Mouse (Mus musculus): ENCODE measurements around the gene Mcpt1. TPM values are rescaled to one million over a fixed set of nuclear protein-coding genes. Genes with fewer than 3 reads are reported as not detected.
"Not testable (repeated sequence)": the region's sequence is repeated elsewhere in the genome, so short reads cannot be mapped to it uniquely, and the experiment has no call there.

Gene Mcpt1
- total RNA-seq (2022): not detected

DNA sequence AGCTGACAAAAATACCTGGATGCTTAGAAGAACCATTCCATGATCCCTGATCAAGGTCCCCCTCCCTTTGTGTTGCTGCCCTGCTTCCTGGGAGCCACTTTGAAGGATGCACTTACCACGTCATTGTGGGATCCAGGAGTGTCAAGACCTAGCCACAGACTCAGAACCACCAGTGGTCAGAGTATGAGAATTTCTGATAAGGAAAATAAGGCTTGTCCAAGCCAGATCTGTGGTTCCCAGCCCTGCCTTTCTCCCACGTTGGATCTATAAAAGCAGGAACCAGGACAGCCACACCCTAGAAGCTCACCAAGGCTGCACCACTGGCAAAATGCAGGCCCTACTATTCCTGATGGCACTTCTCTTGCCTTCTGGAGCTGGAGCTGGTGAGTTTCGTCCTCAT lies at the start of gene Mcpt1:
Mcpt1 (plus strand) TSS at position 301 of the 400 bp plus-strand sequence.
- not testable (repeated sequence) for DNase-seq (ENCODE audit: low spot score in 2 of 2)

GRCm38 (mm10) chr14:55987464-55987863 lies 30.3 kb upstream of the Mcpt1 start:
- DNase-seq (ENCODE audit: low spot score in 2 of 2): not testable (repeated sequence)

DNA sequence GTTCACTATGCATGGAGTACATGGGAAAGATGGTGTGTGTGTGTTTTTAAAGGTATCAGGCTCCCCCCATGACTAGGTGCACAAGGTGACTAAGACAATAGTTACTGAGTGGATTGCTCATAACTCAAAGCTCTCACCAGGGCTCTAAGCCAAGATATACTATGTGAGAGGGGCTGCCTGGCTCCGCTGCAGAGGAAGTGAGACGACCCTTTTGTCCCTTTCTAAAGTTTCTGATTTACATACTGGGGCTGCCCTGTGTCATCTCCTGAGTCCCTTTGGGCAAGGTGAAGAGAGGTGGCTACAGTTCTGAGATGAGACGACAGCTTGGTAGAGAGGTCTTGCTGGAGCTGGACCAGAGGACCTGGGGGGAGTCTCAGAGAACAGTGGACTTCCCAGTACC lies 4.6 kb upstream of the Mcpt1 start:
- no peak for DNase-seq (ENCODE audit: low spot score in 2 of 2)

GRCm38 (mm10) chr14:56013924-56014323 lies 3.8 kb upstream of the Mcpt1 start:
- no peak for DNase-seq (ENCODE audit: low spot score in 2 of 2)

GRCm38 (mm10) chr14:56019446-56019845 lies 1.7 kb downstream of the Mcpt1 start:
- DNase-seq (ENCODE audit: low spot score in 2 of 2): no peak

DNA sequence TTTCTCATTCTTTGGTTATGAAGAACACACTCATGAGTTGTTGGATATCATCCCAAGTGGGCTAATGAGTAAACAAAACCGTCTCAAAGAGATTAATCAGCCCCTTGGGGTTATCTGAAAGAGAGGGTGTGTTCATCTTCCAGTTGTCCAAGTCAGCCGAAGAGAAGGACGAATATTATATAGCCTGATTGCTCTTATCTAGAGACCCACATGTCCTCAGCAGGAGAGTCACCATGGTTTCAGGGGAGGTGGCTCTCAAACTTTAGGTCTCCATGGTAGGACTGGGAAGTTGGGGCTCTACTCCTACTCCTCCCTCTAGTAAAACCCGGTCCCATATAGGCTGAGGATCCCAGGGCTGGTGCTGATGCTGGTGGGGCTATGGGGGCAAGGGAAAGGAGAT lies 3.5 kb downstream of the Mcpt1 start:
- DNase-seq (ENCODE audit: low spot score in 2 of 2): not testable (repeated sequence)

GRCm38 (mm10) chr14:56030395-56030794 lies 12.6 kb downstream of the Mcpt1 start, which contains the start of gene Mcpt9:
Gene Mcpt9, minus strand, starts transcription at chr14:56030495.
- DNase-seq (ENCODE audit: low spot score in 2 of 2): not testable (repeated sequence)

DNA sequence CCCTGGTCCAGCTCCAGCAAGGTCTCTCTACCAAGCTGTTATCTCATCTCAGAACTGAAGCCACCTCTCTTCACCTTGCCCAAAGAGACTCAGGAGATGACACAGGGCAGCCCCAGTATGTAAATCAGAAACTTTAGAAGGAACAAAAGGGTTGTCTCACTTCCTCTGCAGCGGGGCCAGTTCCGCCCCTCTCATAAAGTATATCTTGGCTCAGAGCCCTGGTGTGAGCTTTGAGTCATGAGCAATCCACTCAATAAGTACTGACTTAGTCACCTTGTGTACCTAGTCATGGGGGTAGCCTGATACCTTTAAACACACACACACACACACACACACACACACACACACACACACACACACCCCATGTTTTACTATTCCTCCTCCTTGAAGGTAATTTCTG lies 16.7 kb downstream of the Mcpt1 start:
- DNase-seq (ENCODE audit: low spot score in 2 of 2): no peak

- DNase-seq (ENCODE audit: low spot score in 2 of 2): not testable (repeated sequence)
Measured at GRCm38 (mm10) chr14:56041792-56042191, 24.0 kb downstream of the Mcpt1 start, which contains the start of gene Mcpt2. Gene Mcpt2, plus strand, starts transcription at chr14:56042041.

DNA sequence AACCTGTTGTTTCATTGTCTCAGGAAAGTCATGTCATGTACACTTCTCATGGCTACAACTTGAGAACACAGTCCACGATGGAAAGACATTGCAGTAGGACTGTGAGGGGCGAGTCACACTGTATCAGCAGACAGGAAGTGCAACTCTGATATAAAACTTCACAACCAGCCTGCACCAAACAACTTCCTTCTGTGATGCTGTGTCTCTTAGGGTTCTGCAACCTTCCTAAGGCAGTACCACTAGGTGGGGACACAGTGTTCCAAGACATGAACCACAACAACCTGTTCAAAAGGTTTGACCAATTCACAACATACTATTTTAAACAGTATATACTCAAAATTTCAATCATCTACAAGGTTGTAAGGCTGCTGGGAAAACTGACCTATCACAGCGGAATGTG lies 37.6 kb downstream of the Mcpt1 start:
- no peak for DNase-seq (ENCODE audit: low spot score in 2 of 2)

GRCm38 (mm10) chr14:56057722-56058121 lies 40.0 kb downstream of the Mcpt1 start:
- DNase-seq (ENCODE audit: low spot score in 2 of 2): no peak

GRCm38 (mm10) chr14:56062213-56062612 lies 44.4 kb downstream of the Mcpt1 start, which contains the start of gene Mcpt4:
Gene Mcpt4, minus strand, starts transcription at chr14:56062313.
- not testable (repeated sequence) for DNase-seq (ENCODE audit: low spot score in 2 of 2)

Other genes starting within 250 kb of the Mcpt1 start
- gene Adcy4, start 233.9 kb upstream of the Mcpt1 start, total RNA-seq (2022): 1 to 10 TPM; 3.4 to 6.8 (median 4.8) TPM
- 1 to 10 TPM in 1 of 4 experiments, under 1 TPM in 2, not detected in 1; 0.95 to 3.4 (median 0.99) TPM for gene Ripk3, start 229.1 kb upstream of the Mcpt1 start, total RNA-seq (2022)
- 1 to 10 TPM; 1.4 to 2.0 (median 1.7) TPM for gene Nfatc4, start 194.8 kb upstream of the Mcpt1 start, total RNA-seq (2022)
- 10 to 100 TPM in 2 of 4 experiments, 1 to 10 TPM in 2; 6.4 to 10.9 (median 9.3) TPM for gene Nynrin, start 164.0 kb upstream of the Mcpt1 start, total RNA-seq (2022)
- gene Cbln3, start 133.6 kb upstream of the Mcpt1 start, total RNA-seq (2022): under 1 TPM; 0.20 to 0.43 (median 0.33) TPM
- gene Khnyn, start 133.0 kb upstream of the Mcpt1 start, total RNA-seq (2022): 10 to 100 TPM; 13.4 to 14.0 (median 13.7) TPM
- 10 to 100 TPM; 66.0 to 86.3 (median 78.8) TPM for gene Sdr39u1, start 117.7 kb upstream of the Mcpt1 start, total RNA-seq (2022)
- gene Cma1, start 73.3 kb upstream of the Mcpt1 start, total RNA-seq (2022): under 1 TPM in 1 of 4 experiments, not detected in 3; 0.39 TPM
- not detected for gene Cma2, start 67.0 kb upstream of the Mcpt1 start, total RNA-seq (2022)
- not detected for gene Mcpt9, start 12.5 kb downstream of the Mcpt1 start, total RNA-seq (2022)
- gene Mcpt2, start 24.1 kb downstream of the Mcpt1 start, total RNA-seq (2022): not detected
- gene Mcpt4, start 44.3 kb downstream of the Mcpt1 start, total RNA-seq (2022): under 1 TPM in 2 of 4 experiments, not detected in 2; 0.57 to 0.58 TPM
- gene Mcpt8, start 67.3 kb downstream of the Mcpt1 start, total RNA-seq (2022): not detected
- not detected for gene Ctsg, start 84.6 kb downstream of the Mcpt1 start, total RNA-seq (2022)
- not detected for gene Gzme, start 102.7 kb downstream of the Mcpt1 start, total RNA-seq (2022)
- gene Gzmd, start 114.6 kb downstream of the Mcpt1 start, total RNA-seq (2022): not detected
- gene Gzmg, start 141.6 kb downstream of the Mcpt1 start, total RNA-seq (2022): not detected
- not detected for gene Gzmn, start 156.6 kb downstream of the Mcpt1 start, total RNA-seq (2022)
- gene Gzmf, start 193.4 kb downstream of the Mcpt1 start, total RNA-seq (2022): not detected
- not detected for gene Gzmc, start 216.7 kb downstream of the Mcpt1 start, total RNA-seq (2022)
- not detected for gene Gzmb, start 244.3 kb downstream of the Mcpt1 start, total RNA-seq (2022)